Mouse (Mus musculus) adrenal gland, postnatal 14 days (tissue): ENCODE measurements around the gene Elp5. TPM values are rescaled to one million over a fixed set of nuclear protein-coding genes. Genes with fewer than 3 reads are reported as not detected.

Experiments used
- DNase-seq: peaks from one replicate; pipeline ENCODE4 v3.0.0; 2021; ENCODE audit warnings: mixed read lengths
- total RNA-seq: library from RNA; stranded (reverse); gene quantifications from 2 replicates; pipeline ENCODE4 v1.2.3, GENCODE M21; 2021

The Elp5 gene
- total RNA-seq, 1 experiment from 2014 or later, result 65.2 TPM

DNA sequence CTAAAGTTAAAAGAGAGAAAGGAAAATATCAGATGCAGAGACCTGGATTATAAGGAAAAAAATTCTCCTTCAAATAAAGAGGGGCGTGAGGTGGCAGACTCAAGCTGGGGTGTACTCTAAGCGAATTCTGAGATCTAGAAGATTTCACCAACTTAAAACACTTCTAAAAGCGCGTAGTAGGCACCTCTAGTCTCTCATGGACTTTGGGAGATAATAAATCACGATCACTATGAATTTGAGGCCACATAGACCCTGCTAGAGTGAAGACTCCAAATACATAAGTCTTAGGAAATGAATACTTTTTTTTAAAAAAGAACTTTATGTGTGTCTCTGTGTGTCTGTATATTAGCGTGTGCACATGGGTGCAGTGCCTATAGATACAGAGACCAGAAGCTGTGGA is 33.4 kb upstream of the Elp5 start:
- DNase-seq, result no peak

DNA sequence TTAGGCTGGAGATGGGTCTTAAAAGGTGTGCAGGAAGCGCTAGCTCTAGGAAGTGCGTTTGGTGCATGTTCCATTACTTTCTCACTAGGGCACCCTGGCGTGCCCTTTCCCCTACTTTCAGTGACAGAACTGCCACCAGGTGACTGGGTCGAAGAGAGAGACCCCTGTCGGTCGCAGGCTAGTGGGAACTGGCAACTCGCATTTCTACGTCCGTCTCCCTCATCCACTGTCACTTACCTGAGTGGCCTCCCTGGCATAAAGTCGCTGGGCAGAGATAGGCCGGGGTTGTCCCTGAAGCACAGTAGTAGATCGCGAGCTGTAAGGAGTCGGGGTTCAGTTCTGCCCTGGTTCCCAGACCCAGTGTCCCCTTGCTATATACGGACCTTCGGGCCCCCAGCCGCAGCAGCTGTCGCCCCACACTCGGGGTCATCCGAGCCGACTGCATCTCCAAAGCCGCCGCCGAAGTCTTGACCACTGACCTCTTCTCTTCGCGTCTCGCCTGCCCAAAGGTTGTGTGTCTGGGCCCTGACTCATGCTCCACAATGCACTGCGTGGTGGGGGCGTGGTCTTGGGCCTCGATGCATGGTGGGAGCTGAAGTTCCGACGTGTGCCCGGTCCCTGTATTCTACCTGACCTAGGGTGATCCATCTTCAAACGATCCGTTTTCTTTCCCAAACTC is 32.7 kb upstream of the Elp5 start, which contains the start of gene Acadvl:
Gene Acadvl, minus strand, starts transcription at position 532 of the 679 bp plus-strand sequence.
- DNase-seq, result peak; percentile 94

- DNase-seq, result peak; percentile 3
Measured at GRCm38 (mm10) chr11:70014051-70014450, 31.7 kb upstream of the Elp5 start.

- DNase-seq, result peak; percentile 47
Measured at GRCm38 (mm10) chr11:70013408-70013807, 31.1 kb upstream of the Elp5 start.

DNA sequence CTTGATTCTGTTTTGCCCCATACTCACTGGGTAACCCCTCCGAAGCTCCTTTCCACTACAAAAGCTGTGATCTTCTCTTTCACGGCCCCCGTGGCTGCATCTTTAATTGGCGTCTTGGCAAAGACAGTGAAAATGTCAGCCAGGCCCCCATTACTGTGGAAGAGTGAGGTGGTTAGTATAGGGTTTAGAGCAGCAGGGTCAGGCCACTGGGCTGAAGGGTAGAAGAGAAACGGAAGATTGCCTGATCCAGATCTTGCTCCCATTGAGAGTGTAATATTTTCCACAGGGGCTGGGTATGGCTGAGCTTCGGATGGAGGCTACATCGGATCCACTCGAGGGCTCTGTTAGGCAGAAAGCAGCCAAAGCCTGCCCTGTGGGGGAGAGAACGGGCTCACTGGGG is 30.6 kb upstream of the Elp5 start:
- DNase-seq, result no peak

GRCm38 (mm10) chr11:70010961-70011360 is 28.6 kb upstream of the Elp5 start:
- DNase-seq, result no peak

GRCm38 (mm10) chr11:70010548-70010947 is 28.2 kb upstream of the Elp5 start:
- no peak for DNase-seq

- DNase-seq, result no peak
Measured at GRCm38 (mm10) chr11:70010033-70010432, 27.7 kb upstream of the Elp5 start.

DNA sequence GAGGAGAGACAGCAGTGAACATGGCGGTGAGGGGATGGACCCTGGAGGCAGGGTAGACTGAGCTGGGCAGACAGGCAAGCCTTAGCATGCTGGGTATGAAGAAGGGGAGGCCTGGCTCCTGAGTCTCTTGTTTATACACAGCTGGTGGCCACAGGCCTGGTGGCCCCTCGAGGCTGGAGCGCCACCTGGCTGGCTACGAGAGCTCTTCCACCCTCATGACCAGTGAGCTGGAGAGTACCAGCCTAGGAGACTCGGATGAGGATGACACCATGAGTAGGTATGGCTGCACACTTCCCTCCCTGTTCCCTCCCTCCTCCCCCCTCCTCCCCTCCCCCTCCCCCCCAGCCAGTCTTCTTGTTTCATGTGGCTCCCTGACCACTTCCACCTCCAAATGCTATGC is 23.2 kb upstream of the Elp5 start:
- DNase-seq, result peak; percentile 42

GRCm38 (mm10) chr11:70002471-70002870 is 20.2 kb upstream of the Elp5 start:
- DNase-seq, result no peak

DNA sequence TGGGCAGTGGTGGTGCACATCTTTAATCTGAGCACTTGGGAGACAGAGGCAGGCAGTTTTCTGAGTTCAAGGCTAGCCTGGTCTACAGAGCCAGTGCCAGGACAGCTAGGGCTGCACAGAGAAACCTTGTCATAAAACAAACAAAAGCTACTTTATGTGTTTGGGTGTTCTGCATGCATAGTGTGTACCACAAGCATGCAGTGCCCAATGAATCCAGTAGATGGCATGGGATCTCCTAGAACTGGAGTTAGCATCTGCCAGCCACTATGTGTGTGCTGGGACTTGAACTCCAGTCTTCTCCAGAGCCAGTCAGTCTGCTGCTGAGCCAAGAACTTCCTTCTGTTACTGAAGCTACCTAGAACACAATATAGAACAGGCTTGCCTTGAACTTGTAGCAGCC is 19.5 kb upstream of the Elp5 start:
- peak; percentile 76 for DNase-seq

GRCm38 (mm10) chr11:70001159-70001558 is 18.8 kb upstream of the Elp5 start:
- DNase-seq, result peak; percentile 4

- peak; percentile 96 for DNase-seq
Measured at GRCm38 (mm10) chr11:70000396-70000898, 18.1 kb upstream of the Elp5 start, which contains the start of gene Dvl2. TSS of gene Dvl2 (plus strand) at chr11:70000595.

GRCm38 (mm10) chr11:69999666-70000065 is 17.3 kb upstream of the Elp5 start:
- DNase-seq, result no peak

DNA sequence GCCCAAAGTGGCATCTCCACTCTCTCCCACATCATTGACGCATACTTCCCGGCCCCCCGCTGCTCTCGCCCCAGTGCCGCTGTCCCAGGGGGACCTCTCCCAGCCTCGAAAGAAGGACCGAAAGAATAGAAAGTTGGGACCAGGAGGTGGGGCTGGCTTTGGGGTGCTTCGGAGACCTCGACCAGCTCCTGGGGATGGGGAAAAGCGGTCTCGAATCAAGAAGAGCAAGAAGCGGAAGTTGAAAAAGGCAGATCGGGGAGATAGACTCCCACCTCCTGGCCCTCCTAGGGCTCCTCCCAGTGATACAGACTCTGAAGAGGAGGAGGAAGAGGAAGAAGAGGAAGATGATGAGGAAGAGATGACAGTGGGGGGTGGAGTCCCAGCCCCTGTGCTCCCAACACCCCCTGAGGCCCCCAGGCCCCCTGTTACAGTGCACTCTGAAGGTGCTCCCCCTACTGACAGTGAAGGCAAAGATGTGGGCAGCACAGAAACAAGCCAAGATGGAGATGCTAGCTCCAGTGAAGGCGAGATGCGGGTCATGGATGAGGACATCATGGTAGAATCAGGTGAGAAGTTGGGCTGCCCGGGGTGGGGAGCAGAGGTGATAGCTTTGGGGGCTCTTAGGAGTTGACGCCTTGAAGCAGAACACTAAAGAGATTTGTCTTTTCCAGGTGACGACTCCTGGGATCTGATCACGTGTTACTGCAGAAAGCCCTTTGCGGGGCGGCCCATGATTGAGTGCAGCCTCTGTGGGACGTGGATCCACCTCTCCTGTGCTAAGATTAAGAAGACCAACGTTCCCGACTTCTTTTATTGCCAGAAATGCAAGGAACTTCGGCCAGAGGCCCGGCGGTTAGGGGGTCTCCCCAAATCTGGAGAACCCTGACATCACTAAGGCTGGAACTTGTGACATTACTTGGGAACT is 16.5 kb upstream of the Elp5 start:
- DNase-seq, result peak; percentile 33

GRCm38 (mm10) chr11:69997070-69997509 is 14.8 kb upstream of the Elp5 start:
- peak; percentile 96 for DNase-seq

DNA sequence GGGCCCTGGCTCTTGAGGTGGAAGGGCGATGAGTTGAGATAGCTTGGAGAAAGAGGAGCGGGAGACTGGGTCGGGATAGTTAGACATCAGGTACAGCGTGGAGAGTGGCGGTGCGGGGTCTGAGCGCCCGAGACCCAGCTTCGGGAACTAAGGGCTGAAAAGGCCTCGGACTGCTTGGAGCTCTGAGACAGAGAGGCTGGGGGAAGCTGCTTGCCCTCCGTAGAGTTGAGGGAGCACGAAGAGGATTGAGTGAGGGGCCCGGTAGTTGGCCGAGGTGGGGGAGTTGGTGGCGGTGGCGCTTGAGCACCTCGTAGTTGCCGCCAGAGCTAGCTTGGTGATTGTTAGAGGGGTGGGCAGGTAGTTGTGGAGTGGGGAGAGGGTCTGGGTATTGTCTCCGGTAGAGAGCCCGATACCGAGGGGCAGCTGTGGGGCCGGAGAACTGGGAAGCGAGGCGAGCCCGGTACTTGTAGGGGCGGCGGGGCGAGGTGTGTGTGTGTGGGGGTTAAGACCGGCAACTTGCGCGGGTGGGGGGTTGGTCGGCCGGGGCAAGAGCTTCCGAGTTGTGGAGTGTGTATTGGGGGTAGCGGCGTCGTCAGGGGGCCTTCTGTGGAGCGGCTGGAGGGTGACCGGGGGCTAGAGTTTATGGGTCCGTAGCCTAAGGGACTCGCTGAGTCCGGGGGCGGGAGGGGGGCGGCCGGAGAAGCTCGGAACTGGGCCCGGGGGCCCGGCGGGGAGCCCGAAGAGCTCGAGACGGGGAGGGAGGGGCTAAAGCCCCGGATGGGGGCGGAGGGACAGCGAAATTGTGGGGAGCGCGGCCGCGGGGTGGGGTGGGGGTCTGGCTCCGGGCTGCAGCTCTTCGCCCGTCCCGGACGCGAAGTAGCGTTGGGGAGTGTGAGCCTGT is 14.1 kb upstream of the Elp5 start:
- DNase-seq, result peak; percentile 84

DNA sequence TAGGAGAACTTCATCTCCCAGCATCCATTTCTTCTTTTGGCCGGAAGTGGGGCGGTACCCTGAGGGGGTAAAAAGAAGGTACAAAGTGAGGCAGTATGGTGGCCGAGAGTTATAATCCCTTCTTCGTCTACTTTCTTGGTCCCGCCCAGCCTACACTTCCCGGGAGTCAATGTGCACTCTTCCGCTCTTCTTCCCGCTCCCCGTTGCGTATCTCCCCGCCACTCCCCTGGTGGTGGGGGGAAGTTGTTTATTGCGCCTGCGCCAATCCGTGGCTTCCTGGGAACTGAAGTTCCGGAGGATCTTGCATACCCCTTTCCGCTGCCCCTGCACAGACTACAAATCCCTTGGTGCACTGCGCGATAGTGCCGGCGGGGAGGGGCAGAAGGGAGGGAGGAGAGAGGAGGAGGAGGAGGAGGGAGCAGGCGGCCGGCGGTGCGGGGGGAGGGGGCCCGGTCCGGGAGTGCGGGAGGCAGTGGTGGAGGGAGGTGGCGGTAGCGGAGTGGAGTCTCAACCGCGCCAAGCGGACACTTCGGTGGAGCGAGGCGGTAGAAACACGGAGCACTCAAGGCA is 13.2 kb upstream of the Elp5 start, which contains the start of gene Phf23:
Gene Phf23, plus strand, starts transcription at position 387 of the 570 bp plus-strand sequence.
- peak; percentile 99 for DNase-seq

GRCm38 (mm10) chr11:69994401-69995090 is 12.2 kb upstream of the Elp5 start:
- no peak for DNase-seq

GRCm38 (mm10) chr11:69992932-69993331 is 10.6 kb upstream of the Elp5 start:
- DNase-seq, result no peak

GRCm38 (mm10) chr11:69992396-69992795 is 10.1 kb upstream of the Elp5 start:
- DNase-seq, result no peak
